Mouse (Mus musculus): ENCODE data around the gene Ran. TPM values are rescaled to one million over a fixed set of nuclear protein-coding genes. Genes with fewer than 3 reads are reported as not detected.

Ran gene
- total RNA-seq, 2 experiments from 2014 or later: 185 to 226 TPM

GRCm38 (mm10) chr5:129063037-129063791, 43.3 kb downstream of the Ran start:
- peak; percentile 77 to 78 for DNase-seq (ENCODE audit: low spot score in 2 of 2)

GRCm38 (mm10) chr5:129063792-129064087, 43.9 kb downstream of the Ran start:
- no peak for DNase-seq (ENCODE audit: low spot score in 2 of 2)

GRCm38 (mm10) chr5:129064186-129064585, 44.3 kb downstream of the Ran start:
- no peak for DNase-seq (ENCODE audit: low spot score in 2 of 2)

GRCm38 (mm10) chr5:129065301-129065700, 45.4 kb downstream of the Ran start:
- DNase-seq (ENCODE audit: low spot score in 2 of 2): no peak

- peak in 1 of 2 experiments; percentile 29 for DNase-seq (ENCODE audit: low spot score in 2 of 2)
Measured at GRCm38 (mm10) chr5:129065946-129066345, 46.1 kb downstream of the Ran start.

GRCm38 (mm10) chr5:129066541-129067230, 46.8 kb downstream of the Ran start:
- no peak for DNase-seq (ENCODE audit: low spot score in 2 of 2)

GRCm38 (mm10) chr5:129067231-129067834, 47.5 kb downstream of the Ran start:
- no peak for DNase-seq (ENCODE audit: low spot score in 2 of 2)

GRCm38 (mm10) chr5:129071761-129072280, 52.0 kb downstream of the Ran start:
- DNase-seq (ENCODE audit: low spot score in 2 of 2): peak in 1 of 2 experiments; percentile 18

GRCm38 (mm10) chr5:129073404-129073803, 53.5 kb downstream of the Ran start:
- no peak for DNase-seq (ENCODE audit: low spot score in 2 of 2)

Other genes starting within 250 kb of the Ran start
- 1 to 10 TPM; 4.0 to 5.3 TPM for gene Rimbp2, start 66.6 kb upstream of the Ran start, total RNA-seq (2021)
- 10 to 100 TPM; 18.2 to 24.4 TPM for gene Stx2, start 11.5 kb upstream of the Ran start, total RNA-seq (2021)
- 1 to 10 TPM; 3.2 to 7.8 TPM for gene Adgrd1, start 76.7 kb downstream of the Ran start, total RNA-seq (2021)

Data from adrenal gland, adult 18-20 months (tissue).